Mouse (Mus musculus) liver, embryonic 14.5 days (tissue): ENCODE results near the gene Fgfr2. TPM values are rescaled to one million over a fixed set of nuclear protein-coding genes. Genes with fewer than 3 reads are reported as not detected.

Experiments used
- ATAC-seq: fragments of 200-750 bp; cut with Nextera tagmentation; 2 replicates; pipeline ENCODE4 v1.8.0; 2017; ENCODE audit warnings: moderate number of reproducible peaks, mild to moderate bottlenecking, moderate library complexity; ENCODE audit not compliant: insufficient read depth
- DNase-seq, 3 experiments: peaks; one replicate each; pipeline ENCODE4 v3.0.0-alpha.2; 2012 to 2013; ENCODE audit warnings: low read depth in 3 of 3, low spot score in 3 of 3
- H3K27ac ChIP-seq: fragments of 300-500 bp; sonication (generic); 2 replicates; pipeline ENCODE4 v1.5.1; 2014; ENCODE audit warnings: moderate library complexity, mild to moderate bottlenecking, control low read depth, inconsistent platforms
- H3K27me3 ChIP-seq: fragments of 300-500 bp; sonication (generic); 2 replicates; pipeline ENCODE4 v1.6.1; 2014; ENCODE audit warnings: mild to moderate bottlenecking, low read length, moderate library complexity; ENCODE audit not compliant: control insufficient read depth, insufficient read depth
- H3K36me3 ChIP-seq: fragments of 300-500 bp; sonication (generic); replicated peaks from 2 replicates; pipeline ENCODE4 v1.6.1; 2014; ENCODE audit warnings: low read depth; ENCODE audit not compliant: control insufficient read depth, insufficient read depth
- H3K4me1 ChIP-seq, 2 experiments: fragments of 200-500 bp in 1 of 2; fragments of 300-500 bp in 1 of 2; sonication (generic) in 1 of 2; replicated peaks; 2 replicates each; pipeline ENCODE4 v1.6.1; 2012 to 2014; ENCODE audit warnings: antibody characterized with exemption in 1 of 2, inconsistent platforms in 1 of 2, low read length in 1 of 2; ENCODE audit not compliant: control insufficient read depth in 2 of 2, insufficient read depth in 2 of 2
- H3K4me2 ChIP-seq: fragments of 300-500 bp; sonication (generic); 2 replicates; pipeline ENCODE4 v1.6.1; 2014; ENCODE audit warnings: low read depth, mild to moderate bottlenecking, control low read depth, moderate library complexity
- H3K4me3 ChIP-seq, 2 experiments: fragments of 200-500 bp in 1 of 2; fragments of 300-500 bp in 1 of 2; sonication (generic) in 1 of 2; 2 replicates each; pipeline ENCODE4 v1.5.1; 2012 to 2014; ENCODE audit warnings: low read depth in 2 of 2, low read length in 2 of 2, mild to moderate bottlenecking in 2 of 2, control low read depth in 1 of 2, inconsistent platforms in 1 of 2, moderate library complexity in 1 of 2; ENCODE audit not compliant: insufficient read depth in 1 of 2
- H3K9ac ChIP-seq: fragments of 300-500 bp; sonication (generic); replicated peaks from 2 replicates; pipeline ENCODE4 v1.6.1; 2014; ENCODE audit warnings: mild to moderate bottlenecking, control low read depth, moderate library complexity
- H3K9me3 ChIP-seq: fragments of 300-500 bp; sonication (generic); 2 replicates; pipeline ENCODE4 v1.6.1; 2016; ENCODE audit warnings: low read length, mixed read lengths; ENCODE audit not compliant: control insufficient read depth
- CTCF ChIP-seq: IDR thresholded peaks from 2 replicates; pipeline ENCODE4 v1.5.1; 2016; ENCODE audit warnings: antibody characterized with exemption, low read depth, control low read depth
- EP300 ChIP-seq: IDR thresholded peaks from 2 replicates; pipeline ENCODE4 v1.6.1; 2016; ENCODE audit warnings: antibody characterized with exemption, low read depth
- WGBS: fragments of 180-500 bp; shearing (Covaris S2); extraction: QIAGEN DNeasy Blood & Tissue Kit; methylation state at CpG from one replicate; pipeline ENCODE4 v1.1.7; 2014; ENCODE audit not compliant: insufficient replicate concordance; 5-methylcytosine and 5-hydroxymethylcytosine counted together
- polyA plus RNA-seq, 2 experiments: library from polyadenylated mRNA; depleted of rRNA in 1 of 2; stranded (reverse) in 1 of 2; unstranded in 1 of 2; fragments of >200 nt; fragmentation: Nextera tagmentation in 1 of 2; extraction: Ambion mirVana in 1 of 2; gene quantifications; 2 replicates each; pipeline versions ENCODE4 v1.2.1 to v1.2.3; 2012 to 2014

Gene Fgfr2
- polyA plus RNA-seq, 2 experiments: 7.9 to 8.8 TPM

DNA sequence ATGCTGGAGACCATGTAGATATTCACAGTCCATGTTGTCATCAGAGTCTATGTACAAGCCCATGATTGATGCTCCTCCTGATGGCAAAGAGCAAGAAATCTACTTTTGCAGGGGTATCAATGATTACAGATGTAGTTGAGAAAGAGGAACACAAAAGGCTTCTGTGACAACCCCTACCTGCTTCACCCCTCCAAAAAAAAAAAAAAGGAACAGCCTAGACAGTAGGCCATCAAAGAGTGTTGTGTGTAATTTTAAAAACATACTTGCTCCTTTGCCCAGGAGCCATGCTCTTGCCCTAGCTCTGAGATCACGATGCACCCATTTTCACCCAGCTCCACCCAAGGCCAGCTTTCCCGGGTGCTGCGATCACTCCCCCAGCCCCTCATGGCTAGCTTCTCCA is 626.0 kb downstream of the Fgfr2 start:
- Histone ChIP-seq H3K4me2 (no peak overlapping the region), H3K9me3 (no peaks in the 10 kb centered on the region), H3K27me3 (no peaks in the 10 kb centered on the region), H3K36me3 (no peaks in the 10 kb centered on the region), H3K4me1 (peaks cover 31 to 32% of the 10 kb centered on the region in 2 experiments), H3K27ac (no peak overlapping the region), H3K4me3 (no peak overlapping the region), H3K9ac (no peak overlapping the region)
- ATAC-seq (no peak), DNase-seq (no peak)
- WGBS: 63% methylated on average over 3 of the region's 3 CpGs
- no peak for TF ChIP-seq EP300
- TF ChIP-seq CTCF: no peak

DNA sequence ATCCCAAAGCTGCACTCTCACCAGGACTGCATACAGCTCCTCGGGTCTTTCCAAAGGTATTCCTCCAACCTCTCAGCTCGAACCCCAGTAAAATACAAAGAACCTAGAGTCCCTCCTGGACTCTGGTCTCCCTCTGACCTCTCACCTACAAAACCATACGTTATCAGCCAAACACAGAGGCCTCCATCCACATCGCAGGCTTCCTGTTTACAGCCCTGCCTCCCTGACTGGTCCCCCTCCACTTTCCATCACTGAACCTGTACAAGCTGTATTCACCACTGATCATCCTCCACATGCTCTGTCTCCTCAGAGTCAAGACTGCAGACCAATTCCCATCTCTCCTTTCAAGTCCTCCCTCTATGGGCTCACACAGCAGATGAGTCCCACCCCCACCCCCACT is 628.9 kb downstream of the Fgfr2 start:
- TF ChIP-seq CTCF (no peak), EP300 (peak; percentile 81)
- Histone ChIP-seq H3K4me1 (peaks cover 37 to 38% of the 10 kb centered on the region in 2 experiments), H3K27me3 (no peaks in the 10 kb centered on the region), H3K4me2 (peak overlapping the region; percentile 64), H3K9ac (no peak overlapping the region), H3K9me3 (no peaks in the 10 kb centered on the region), H3K27ac (peak overlapping the region; percentile 92), H3K36me3 (no peaks in the 10 kb centered on the region), H3K4me3 (peak overlapping the region in 1 of 2 experiments; percentile 7; a peak in 1 of 4 replicates)
- DNase-seq: peak; percentile 67 to 73 (median 68)
- WGBS: 5% methylated on average over 4 of the region's 4 CpGs
- ATAC-seq: peak; percentile 86

DNA sequence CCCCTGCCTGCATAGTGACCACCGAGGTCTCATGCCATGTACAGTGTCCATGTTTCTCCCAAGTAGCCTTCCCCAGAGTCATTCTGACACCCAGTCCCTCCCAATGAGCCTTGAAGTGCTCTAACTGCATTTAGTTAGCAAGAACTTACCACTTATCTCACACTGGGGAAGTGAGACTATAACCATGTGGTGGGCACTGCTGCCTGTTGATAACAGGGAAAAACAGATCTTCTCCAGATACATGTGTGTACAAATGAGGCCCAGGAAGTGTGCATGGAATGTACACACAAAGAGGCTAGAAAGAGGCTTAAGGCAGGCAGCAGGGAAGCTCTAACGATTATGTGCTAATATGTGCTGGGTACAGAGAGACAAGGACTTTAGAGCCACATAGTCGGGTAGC is 629.5 kb downstream of the Fgfr2 start:
- Histone ChIP-seq H3K4me1 (peaks cover 37 to 38% of the 10 kb centered on the region in 2 experiments), H3K27ac (peak overlapping the region; percentile 92), H3K27me3 (no peaks in the 10 kb centered on the region), H3K4me3 (peak overlapping the region; percentile 3 to 4; a peak in 1 of 4 replicates), H3K9me3 (no peaks in the 10 kb centered on the region), H3K4me2 (peak overlapping the region; percentile 64), H3K9ac (peak overlapping the region; percentile 54), H3K36me3 (no peaks in the 10 kb centered on the region)
- ATAC-seq (peak; percentile 89), DNase-seq (peak; percentile 72 to 76 (median 75))
- 14% methylated on average over 3 of the region's 3 CpGs for WGBS
- TF ChIP-seq EP300: peak; percentile 94
- no peak for TF ChIP-seq CTCF

DNA sequence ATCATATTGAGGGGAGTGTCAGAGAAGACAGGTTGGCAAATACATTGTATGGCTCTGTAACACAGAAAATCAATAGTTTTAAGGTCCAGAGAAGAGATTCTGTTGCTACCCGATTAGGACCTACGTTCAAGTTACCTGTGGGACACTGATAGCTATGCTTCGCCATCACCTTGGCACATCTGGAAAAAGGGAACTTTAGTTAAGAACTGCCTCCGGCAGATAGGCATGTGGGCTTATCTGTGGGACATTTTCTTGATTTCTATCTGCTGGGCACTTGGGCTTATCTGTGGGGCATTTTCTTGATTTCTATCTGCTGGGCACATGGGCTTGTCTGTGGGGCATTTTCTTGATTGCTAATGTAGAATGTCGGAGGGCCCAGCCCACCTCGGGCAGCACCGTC is 631.2 kb downstream of the Fgfr2 start:
- H3K36me3 ChIP-seq: no peaks in the 10 kb centered on the region
- 49% methylated on average over 7 of the region's 7 CpGs for WGBS
- DNase-seq (peak in 1 of 3 experiments; percentile 26), ATAC-seq (no peak)
- H3K9me3 ChIP-seq: no peaks in the 10 kb centered on the region
- TF ChIP-seq EP300: peak; percentile 70
- TF ChIP-seq CTCF: no peak
- no peak overlapping the region for H3K4me2 ChIP-seq
- peaks cover 37 to 38% of the 10 kb centered on the region in 2 experiments for H3K4me1 ChIP-seq
- no peak overlapping the region for H3K9ac ChIP-seq
- no peak overlapping the region for H3K4me3 ChIP-seq
- H3K27me3 ChIP-seq: no peaks in the 10 kb centered on the region
- no peak overlapping the region; the same call in 1 of the 2 replicates for H3K27ac ChIP-seq

DNA sequence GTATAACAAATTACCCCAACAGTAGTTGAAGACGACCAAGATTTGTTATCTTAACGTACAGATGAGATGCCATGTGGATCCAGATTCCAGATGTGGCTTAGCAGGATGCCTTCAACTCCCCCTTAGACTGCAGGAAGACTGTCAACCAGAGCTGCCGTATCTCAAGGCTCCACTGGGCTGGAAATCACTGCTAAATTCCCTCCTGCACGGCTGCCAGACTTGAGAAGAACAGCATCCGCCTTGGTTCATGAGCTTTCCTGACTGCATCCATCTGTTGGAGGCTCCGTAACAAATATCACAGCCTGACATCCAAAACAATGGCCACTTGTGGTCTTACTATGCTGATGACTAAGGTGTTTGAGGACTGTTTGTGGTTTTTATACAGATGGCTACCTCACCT is 635.8 kb downstream of the Fgfr2 start:
- peaks cover 8 to 9% of the 10 kb centered on the region in 2 experiments for H3K4me1 ChIP-seq
- no peaks in the 10 kb centered on the region; the same call in 1 of the 2 replicates for H3K27me3 ChIP-seq
- no peak overlapping the region for H3K4me2 ChIP-seq
- no peak overlapping the region for H3K9ac ChIP-seq
- 29% methylated on average over 6 of the region's 6 CpGs for WGBS
- DNase-seq: no peak
- H3K27ac ChIP-seq: no peak overlapping the region
- no peaks in the 10 kb centered on the region for H3K9me3 ChIP-seq
- no peak for ATAC-seq
- no peak for TF ChIP-seq CTCF
- TF ChIP-seq EP300: no peak
- H3K4me3 ChIP-seq: no peak overlapping the region
- no peaks in the 10 kb centered on the region for H3K36me3 ChIP-seq
